Mouse (Mus musculus): ENCODE measurements around the gene Slc25a51.
A peak's percentile ranks its signal among the peaks of the same experiment; 100 is the strongest.
"Not testable (repeated sequence)": the region's sequence is repeated elsewhere in the genome, so short reads cannot be mapped to it uniquely, and the experiment has no call there.

The Slc25a51 gene

DNA sequence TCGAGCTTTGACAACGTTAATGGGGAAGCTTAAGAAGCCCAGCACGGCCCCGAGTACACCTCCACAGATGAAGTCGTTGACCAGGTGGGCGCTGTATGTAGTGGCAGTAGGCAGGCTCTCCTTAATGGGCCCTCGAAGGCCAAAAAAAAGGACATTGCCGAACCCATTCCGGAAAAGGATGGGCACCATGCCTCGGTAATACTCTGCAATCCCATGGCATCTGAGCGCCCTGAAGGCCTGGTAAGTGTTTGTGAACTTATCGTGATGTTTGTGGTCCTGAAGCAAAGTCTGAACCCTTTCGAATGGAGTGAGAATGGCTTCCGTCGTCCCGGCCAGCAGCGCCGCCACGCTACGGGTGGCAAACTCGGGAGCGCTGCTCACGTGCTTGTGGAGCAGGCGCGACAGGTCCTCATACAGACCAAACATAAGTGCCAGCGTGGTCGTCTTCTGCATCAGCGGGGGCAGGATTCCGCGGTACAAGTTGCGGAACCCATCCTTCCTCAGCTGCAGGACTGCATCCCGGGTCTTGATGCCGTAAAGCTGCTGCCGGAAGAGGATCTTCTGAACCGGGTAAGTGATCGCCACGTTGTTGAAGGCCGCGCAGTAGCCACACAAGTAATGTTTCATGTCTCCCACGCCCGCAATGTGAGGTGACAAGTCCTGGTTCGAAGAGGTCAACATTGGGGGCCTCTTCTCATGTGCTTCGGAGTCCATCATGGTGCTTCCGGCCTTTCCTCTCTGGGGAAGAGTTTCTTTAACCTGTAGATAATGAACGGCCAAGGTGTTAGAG, 8.9 kb downstream of the Slc25a51 start:
- no peak for DNase-seq (ENCODE audit: low spot score)

DNA sequence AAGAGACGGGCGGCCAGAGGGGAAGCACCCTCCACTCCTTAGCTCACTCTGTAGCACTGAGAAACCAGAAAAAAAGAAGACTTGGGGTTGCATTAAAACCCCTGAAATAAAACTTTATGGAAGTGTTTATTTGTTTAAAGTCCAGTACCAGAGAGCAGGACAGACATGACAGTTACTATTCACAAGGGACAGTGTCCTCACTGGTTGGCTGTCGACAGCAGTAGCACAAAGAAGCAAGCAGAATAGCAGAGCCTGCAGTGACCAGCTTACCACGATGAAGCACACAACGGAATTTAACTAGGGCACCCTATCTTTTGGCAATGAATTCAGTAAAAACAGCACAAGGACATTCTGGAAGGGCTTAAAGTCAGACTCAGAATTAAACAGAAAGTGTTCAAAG, 10.3 kb downstream of the Slc25a51 start:
- DNase-seq (ENCODE audit: low spot score): not testable (repeated sequence)

- not testable (repeated sequence) for DNase-seq (ENCODE audit: low spot score)
Observed at GRCm38 (mm10) chr4:45396211-45396610, 12.4 kb downstream of the Slc25a51 start.

DNA sequence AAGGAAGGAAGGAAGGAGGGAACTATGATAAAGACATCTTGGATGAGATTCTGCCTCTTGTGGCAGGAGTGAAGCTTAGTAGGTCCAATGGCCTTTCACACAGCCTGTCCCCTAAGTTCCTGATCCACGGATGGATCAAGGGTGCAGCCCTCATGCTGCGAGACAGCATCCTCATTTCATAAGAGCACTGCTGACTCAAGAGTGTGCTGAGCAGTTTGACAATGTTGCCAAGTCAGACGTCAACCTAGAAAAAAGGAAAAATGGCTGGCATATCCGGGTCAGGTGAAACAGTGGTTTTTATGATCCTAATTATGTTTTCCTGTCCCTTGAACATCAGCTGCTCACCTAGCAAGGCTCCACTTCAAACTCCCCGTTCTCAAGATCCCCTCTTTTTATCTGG, 14.9 kb downstream of the Slc25a51 start:
- DNase-seq (ENCODE audit: low spot score): no peak

- DNase-seq (ENCODE audit: low spot score): no peak
Observed at GRCm38 (mm10) chr4:45392994-45393393, 15.6 kb downstream of the Slc25a51 start.

GRCm38 (mm10) chr4:45392572-45392971, 16.0 kb downstream of the Slc25a51 start:
- DNase-seq (ENCODE audit: low spot score): no peak

DNA sequence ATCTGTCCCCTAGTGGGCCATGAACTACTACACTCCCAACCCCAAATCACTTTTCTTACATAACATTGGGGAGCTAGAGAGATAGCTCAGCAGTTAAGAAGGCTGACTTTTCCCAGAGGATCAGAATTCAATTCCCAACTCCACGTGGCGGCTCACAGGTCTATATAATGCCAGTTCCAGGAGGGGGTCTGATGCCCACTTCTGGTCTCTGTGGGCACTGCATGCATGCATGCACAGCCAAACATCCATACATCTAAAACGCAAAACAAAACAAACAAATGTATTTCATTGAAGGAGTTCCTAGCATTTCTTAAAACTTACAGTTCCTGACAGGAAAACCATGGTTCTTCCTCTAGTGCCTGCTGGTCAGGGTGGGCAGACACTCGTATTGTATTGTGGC, 16.5 kb downstream of the Slc25a51 start:
- no peak for DNase-seq (ENCODE audit: low spot score)

DNA sequence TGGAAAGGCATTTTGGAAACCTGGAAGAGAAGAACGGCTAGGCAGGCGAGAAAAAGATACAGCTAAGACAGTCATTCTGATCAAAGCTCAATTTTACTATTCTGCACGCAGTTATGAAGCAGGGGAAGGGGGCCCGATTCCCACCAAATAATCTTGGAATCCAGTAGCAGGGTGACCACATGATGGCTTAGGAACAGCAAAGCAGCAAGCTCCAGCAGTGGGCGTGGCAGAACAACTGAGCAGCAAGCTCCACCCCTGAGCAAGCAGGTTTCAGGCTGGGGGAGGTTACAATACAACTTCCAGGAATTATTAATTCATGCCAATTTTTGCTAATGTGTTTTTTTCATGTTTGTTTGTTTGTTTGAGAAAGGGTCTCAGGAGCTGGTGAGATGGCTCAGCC, 21.3 kb downstream of the Slc25a51 start:
- not testable (repeated sequence) for DNase-seq (ENCODE audit: low spot score)

DNA sequence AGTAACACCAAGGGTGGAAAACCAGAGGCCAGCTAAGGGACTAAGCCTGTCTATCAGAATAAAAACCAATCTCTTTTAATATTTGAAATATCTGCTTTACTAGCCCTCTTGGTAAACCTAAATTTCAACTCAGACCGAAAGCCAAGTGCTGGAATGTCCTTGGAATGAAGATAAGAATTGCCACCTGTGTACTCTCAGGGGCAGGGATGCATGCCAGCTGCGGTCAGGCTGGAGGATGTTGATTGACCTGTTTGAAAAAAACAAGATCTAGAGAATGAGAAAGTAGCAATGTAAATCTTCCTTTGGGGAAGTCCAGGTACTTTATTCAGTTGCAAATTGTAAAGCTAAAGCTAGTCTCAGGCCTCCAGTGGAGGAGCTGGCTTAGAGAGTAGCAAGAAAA, 26.4 kb downstream of the Slc25a51 start:
- DNase-seq (ENCODE audit: low spot score): peak; percentile 68

DNA sequence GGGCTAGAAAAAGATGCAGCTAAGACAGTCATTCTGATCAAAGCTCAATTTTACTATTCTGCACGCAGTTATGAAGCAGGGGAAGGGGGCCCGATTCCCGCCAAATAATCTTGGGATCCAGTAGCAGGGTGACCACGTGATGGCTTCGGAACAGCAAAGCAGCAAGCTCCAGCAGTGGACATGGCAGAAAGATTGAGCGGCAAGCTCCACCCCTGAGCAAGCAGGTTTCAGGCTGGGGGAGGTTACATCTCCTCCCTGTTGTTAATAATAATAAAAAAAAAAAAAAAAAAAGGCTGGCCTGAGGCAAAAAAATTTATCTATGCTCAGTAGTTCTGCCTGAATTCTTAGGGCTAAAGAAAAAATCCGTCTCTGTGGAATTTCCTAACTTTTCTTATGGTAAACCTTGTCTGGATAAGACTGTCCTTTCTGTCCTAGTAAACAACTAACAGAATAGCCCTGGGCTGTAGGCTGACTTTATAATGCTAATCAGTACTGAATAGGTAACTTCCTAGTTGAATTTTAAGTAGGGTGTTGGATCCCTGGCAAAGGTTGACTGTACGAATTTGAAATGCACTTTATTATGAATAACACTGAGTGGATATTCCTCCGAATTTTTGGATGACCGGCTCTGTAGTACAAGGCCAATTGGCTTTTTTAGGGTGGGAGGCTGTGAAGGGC, 27.5 kb downstream of the Slc25a51 start:
- not testable (repeated sequence) for DNase-seq (ENCODE audit: low spot score)

DNA sequence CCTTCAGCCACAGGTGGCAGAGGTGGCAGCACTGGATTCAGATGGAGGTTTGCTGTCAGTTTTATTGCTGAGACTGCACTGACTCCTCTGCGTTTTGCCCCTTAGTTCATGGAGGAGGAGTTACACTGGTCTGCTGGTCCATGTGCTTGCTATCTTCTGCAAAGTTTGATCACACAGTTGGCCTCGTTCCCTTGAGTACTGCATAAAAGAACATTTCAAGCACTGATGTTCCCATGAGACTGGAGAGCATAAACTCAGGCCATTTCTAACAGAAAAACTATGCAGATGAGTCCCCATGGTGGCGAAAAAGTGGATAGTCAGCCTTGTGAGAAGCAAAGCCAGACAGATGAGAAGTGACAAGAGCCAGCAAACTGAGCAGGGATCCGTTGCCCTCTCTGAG, 32.0 kb downstream of the Slc25a51 start:
- DNase-seq (ENCODE audit: low spot score): no peak

DNA sequence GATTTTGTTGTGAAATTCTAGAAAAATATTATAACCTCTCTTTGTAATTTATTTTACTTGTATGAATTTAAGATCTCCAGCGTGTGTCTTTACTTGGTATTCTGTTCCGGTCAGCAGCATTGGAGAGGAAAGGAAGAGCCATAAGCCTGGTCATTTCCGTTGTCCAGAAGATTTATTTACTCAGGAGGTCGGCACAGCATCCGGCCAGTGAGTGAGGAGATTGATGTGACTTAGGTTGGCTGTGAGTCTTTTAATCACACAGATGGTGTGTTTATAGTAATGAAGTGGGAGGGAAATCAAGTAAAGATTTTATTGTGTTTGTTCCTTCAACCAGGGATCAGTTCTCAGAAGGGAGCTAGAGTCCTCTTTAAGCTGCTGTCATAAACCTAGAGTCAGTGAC, 33.7 kb downstream of the Slc25a51 start:
- peak; percentile 16 for DNase-seq (ENCODE audit: low spot score)

DNA sequence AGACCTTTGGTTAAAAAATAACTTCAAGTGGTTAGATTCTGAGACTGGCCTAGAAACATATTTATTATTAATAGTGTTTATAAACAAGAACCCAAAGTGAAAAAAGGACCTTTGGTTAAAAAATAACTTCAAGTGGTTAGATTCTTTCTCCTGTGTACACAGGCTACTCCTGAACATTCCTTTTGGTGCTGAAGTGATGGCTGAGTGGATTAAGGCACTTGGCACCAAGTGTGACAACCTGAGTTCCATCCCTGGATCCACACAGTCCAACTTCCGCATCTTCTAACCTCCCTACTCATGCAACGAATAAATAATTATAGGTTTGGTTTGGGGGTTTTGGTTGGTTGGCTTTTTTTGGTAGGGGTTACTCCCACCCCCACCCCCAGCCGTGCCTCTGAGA, 37.3 kb downstream of the Slc25a51 start:
- peak; percentile 66 for DNase-seq (ENCODE audit: low spot score)

DNA sequence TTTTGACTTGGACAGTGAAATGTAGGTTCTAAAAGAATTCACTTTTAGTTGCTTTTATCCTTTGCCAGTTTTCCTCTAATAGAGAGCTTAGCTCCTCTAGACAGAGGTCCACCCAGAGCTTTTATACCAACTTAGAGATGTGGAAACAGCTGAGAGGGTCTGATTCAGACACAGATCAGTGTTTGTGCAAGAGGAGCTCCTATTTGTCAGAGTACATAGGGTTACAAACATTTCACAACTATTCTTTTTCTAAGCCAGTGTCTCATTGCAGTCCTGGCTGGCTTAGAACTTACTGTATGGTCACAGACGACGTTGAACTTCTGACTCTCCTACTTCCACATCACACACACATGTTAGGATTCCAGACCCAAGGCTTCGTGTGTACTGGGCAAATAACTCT, 51.9 kb downstream of the Slc25a51 start:
- DNase-seq (ENCODE audit: low spot score): no peak
